Mouse (Mus musculus): ENCODE results near the gene Prss21.

Gene Prss21

DNA sequence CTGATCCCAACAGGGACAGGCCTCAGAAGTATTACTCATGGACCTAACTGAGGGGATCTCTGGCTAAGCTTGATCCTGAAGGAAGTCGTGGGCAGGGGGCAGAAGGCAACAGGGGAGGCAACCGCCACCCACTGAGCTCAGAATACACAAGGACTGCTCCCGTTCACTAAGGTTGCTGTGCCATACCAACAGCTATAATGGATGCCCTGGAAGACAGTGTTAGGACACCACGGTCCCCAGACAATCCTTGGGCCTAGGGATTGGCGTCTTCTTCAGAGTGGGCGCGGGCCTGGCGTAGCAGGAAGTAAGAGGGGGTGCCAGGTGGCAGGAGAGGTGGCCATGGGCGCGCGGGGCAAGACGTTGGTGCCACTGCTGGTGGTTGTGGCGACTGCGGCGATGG, at the start of gene Prss21:
Gene Prss21 (plus strand): TSS at position 301 of the 400 bp plus-strand sequence.
- DNase-seq: no peak

DNA sequence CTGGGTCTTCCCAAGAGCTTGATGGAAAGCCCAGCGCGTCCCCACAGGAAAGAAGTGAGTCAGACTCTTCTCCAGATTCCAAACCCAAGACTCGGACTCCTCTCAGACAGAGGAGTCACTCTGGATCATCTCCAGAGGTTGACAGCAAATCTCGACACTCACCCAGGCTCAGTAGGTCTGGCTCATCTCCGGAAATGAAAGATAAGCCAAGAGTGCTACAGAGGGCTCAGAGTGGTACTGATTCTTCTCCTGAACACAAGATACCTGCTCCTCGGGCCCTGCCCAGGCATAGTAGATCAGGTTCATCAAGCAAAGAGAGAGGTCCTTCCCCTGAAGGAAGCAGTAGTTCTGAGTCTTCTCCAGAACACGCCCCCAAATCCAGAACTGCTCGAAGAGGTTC, 49.3 kb upstream of the Prss21 start:
- no peak for DNase-seq

GRCm38 (mm10) chr17:23819235-23819634, 48.6 kb upstream of the Prss21 start:
- no peak for DNase-seq

DNA sequence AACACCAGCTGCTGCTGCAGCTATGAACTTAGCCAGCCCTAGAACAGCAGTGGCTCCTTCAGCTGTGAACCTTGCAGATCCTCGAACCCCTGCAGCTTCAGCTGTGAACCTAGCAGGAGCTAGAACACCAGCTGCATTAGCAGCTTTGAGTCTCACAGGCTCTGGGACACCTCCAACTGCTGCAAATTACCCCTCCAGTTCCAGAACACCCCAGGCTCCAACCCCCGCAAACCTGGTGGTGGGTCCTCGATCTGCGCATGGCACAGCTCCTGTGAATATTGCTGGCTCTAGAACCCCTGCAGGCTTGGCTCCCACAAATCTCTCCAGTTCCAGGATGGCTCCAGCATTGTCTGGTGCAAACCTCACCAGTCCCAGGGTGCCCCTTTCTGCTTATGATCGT, 47.1 kb upstream of the Prss21 start:
- DNase-seq: no peak

DNA sequence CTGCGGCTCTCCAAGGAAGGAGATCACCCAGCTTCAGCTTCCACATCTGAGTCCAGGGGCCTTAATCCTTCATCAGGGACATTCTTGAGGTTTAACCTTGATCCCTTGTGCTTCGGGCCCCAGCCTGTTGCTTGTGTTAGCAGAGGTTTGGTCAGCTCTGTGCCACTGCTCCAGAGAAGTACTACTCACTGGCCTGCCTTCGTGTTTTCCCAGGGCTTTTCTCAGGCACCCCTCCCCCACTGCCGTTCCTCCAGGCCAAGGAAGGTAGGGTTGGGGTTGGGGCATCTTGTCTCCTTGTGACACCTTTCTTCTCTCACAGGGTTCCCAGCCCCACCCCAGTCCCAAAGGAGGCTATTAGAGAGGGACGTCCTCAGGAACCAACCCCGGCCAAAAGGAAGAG, 45.8 kb upstream of the Prss21 start:
- DNase-seq: no peak

- no peak for DNase-seq
Measured at GRCm38 (mm10) chr17:23823018-23823417, 44.8 kb upstream of the Prss21 start.

- DNase-seq: no peak
Measured at GRCm38 (mm10) chr17:23823614-23824013, 44.2 kb upstream of the Prss21 start.

DNA sequence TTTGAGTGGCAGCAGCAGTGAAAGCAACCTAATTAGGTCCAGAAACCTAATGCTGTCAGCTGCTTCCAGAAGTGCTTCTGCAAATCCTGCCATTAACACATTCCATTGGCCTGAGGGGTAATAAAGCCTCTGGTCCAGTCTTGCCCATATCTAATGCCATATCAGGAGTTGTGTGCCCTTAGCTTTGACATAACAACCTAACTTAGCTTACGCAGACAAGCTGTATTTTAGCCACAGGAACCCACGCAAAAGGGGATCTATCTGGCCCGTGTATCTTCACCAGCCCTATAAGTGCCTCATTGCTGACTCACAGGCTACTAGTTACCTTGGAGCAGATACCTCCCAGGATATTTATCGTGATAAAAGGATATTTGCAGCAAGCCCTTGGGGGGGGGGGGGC, 42.3 kb upstream of the Prss21 start:
- no peak for DNase-seq

DNA sequence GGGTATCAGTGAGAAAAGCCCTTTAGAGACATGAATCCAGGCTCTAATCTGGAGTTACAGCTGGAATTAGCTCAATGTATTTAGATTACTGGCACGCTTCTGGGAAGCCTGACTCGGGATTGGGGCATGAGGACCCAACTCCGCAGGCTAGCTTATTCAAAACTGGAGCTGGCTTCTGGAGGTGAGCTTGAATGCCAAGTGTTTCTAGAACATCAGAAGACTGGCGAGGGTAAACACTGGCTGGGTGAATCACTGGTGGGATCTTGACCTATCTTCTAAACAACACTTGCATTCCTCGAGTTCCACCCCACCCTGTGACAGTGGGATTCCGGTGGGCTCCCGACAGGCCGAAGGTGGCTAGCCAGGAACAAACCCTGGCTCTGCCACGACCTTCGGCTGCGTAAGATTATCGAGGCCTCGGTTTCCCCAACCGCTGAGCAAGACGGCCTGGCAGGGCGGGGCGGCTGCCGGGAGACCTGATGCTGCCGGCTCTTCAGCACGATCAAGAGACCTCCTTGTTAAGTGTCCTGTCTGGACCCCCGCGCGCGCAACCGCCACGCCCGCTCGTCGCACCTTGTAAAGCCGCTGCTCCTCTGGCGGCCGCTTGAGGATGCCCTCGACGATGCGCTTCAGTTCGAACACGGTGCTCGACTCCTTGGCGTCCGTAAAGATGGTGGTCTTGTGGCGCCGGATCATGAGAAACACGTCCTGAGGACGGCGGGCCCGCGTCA, 39.4 kb upstream of the Prss21 start:
- DNase-seq: peak; percentile 41

GRCm38 (mm10) chr17:23829064-23829619, 38.7 kb upstream of the Prss21 start, which contains the start of gene Elob:
TSS of gene Elob (minus strand) at chr17:23829136.
- DNase-seq: peak; percentile 84

DNA sequence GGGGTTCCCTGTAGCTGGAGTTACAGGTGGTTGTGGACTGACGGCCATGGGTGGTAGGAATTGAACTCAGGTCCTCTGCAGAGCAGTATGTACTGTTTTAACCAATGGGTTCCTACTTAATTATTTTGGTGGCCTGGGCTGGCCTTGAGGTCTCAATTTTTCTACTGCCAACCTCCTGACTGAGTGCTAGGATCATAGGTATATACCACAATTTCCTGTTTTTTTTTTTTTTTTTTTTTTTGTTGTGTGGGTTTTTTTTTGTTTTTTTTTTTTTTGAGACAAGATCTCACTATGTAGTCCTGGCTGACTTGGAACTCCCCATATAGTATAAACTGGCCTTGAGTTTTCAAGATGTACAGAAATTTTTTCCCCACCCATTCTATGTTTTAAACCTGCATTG, 36.7 kb upstream of the Prss21 start:
- DNase-seq: no peak

- DNase-seq: no peak
Measured at GRCm38 (mm10) chr17:23836006-23836575, 31.8 kb upstream of the Prss21 start, which contains the start of gene Prss33. TSS of gene Prss33 (minus strand) at chr17:23836056.

GRCm38 (mm10) chr17:23841145-23841544, 26.7 kb upstream of the Prss21 start:
- peak; percentile 80 for DNase-seq

GRCm38 (mm10) chr17:23843141-23843811, 24.6 kb upstream of the Prss21 start:
- DNase-seq: peak; percentile 30

GRCm38 (mm10) chr17:23843812-23844273, 24.0 kb upstream of the Prss21 start, which contains the start of the genes Prss32 and Prss41:
TSS of gene Prss32 (plus strand) at chr17:23843855.
TSS of gene Prss41 (minus strand) at chr17:23844172.
- DNase-seq: peak; percentile 73

DNA sequence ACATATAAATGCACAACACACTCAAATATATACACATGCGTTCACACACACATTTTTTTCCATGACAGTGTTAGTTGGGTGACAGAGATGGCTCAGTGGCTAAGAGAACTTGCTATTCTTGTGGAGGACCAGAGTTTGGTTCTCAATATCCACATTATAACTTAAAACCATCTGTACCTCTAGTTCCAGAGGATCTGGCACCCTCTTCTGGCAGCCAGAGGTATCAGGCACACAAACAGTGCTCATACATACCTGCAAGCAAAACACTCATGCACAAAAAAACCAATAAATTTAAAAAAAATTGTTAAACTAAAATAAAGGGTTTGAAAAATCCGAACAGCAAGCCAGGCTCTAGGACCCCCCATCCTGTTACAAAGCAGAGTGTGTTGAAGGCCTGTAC, 17.8 kb upstream of the Prss21 start:
- DNase-seq: no peak

DNA sequence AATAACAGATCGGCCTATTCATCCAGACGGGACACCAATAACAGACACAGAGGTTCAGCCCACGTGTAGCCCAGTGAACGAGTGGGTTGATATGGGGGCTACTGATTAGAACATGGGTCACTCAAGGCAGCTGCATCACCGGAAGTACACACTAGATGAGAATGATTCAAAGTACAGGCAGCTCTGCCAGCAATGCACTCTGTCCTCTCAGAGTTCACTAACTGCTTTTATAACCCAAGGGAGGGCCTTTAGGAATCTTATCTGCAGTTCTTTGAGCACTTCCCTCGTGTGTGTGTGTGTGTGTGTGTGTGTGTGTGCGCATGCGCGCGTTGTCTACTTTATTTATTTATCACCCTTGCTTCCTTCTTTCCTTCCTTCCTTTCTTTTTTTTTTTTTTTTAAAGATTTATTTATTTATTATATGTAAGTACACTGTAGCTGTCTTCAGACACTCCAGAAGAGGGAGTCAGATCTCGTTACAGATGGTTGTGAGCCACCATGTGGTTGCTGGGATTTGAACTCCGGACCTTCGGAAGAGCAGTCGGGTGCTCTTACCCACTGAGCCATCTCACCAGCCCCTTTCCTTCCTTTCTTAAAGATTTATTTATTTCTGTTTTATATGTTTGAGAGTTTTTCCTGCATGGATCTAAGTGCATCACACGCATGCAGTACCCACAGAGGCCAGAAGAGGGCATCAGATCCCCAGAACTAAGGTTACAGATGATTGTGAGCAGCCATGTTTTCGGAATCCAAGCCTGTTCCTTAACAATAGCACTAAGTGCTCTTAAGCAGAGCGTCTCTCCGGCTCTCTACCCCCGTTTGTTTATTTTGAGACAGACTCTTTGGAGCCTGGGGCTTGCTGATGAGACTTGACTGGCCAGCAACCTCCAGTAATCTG, 16.8 kb upstream of the Prss21 start:
- DNase-seq: peak; percentile 78

GRCm38 (mm10) chr17:23853292-23853691, 14.6 kb upstream of the Prss21 start:
- peak; percentile 66 for DNase-seq

- no peak for DNase-seq
Measured at GRCm38 (mm10) chr17:23854229-23854765, 13.6 kb upstream of the Prss21 start.

DNA sequence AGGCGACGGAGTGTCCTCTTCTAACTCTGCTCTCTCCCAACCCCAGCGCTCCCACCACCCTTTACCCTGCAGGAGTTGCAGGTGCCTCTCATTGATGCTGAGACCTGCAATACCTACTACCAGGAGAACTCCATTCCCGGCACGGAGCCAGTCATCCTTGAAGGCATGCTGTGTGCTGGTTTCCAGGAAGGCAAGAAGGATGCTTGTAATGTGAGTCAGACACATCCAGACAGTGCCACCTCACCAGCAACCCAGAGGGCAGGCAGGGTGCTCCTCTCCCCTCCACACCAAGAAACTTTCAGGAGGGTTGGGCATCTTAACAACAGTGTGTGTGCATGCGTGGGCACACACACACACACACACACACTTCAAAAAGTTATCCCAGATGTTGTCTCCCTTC, 10.7 kb upstream of the Prss21 start:
- no peak for DNase-seq

DNA sequence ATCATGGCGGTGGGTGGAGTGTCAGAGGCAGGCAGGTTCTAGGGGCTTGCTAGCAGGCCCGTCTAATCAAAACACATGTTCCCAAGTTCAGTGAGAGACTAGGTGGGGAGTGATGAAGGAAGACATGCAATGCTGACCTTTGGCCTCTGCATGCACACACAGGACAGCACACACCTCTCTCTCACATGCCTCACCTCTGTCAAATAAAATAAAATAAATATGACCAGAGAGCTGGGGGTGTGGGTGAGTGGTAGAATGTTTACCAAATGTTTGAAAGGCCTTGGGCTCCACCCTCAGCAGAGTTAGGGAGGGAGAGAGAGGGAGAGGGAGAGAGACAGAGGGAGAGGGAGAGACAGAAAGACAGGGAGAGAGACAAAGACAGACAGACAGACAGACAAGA, 9.9 kb upstream of the Prss21 start:
- no peak for DNase-seq

- DNase-seq: no peak
Measured at GRCm38 (mm10) chr17:23862926-23863325, 4.9 kb upstream of the Prss21 start.
